Mouse (Mus musculus): ENCODE results near the gene Rnf151. TPM values are rescaled to one million over a fixed set of nuclear protein-coding genes. Genes with fewer than 3 reads are reported as not detected.

Rnf151 gene
- polyA plus RNA-seq, 1 experiment from 2014 or later: not detected

DNA sequence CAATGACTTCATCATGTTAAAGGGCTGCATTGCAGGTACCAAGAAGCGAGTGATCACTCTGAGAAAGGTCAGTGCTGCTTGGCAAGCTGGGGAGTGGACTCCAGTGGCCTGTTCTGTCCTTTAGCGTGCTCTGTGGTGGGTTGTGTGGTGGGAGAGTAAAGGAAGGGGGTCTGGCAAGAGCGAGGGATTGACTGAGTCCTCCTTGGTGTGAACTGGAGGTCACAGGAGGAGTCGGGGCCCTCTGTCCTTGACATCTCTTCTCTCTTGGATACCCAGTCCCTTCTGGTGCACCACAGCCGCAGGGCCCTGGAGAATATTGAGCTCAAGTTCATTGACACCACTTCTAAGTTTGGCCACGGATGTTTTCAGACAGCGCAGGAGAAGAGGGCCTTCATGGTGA lies 17.6 kb upstream of the Rnf151 start:
- no peaks in the 10 kb centered on the region for H3K27me3 ChIP-seq (ENCODE audit: insufficient read depth, low read length)
- peak overlapping the region; percentile 92 for H3K9ac ChIP-seq (replicated peaks)
- DNase-seq (peak; percentile 15), ATAC-seq (no peak)
- H3K4me2 ChIP-seq (ENCODE audit: low read depth, low read length): peak overlapping the region; percentile 98
- H3K27ac ChIP-seq (ENCODE audit: low read depth): peak overlapping the region; percentile 78
- H3K4me1 ChIP-seq (ENCODE audit: insufficient read depth): peaks cover 27% of the 10 kb centered on the region
- peak overlapping the region; percentile 90 for H3K4me3 ChIP-seq (ENCODE audit: low read depth, low read length)
- peaks cover 13% of the 10 kb centered on the region for H3K36me3 ChIP-seq (replicated peaks; ENCODE audit: insufficient read depth, low read length)
- WGBS (ENCODE audit: insufficient replicate concordance): 82% methylated on average over 7 of the region's 7 CpGs
- no peaks in the 10 kb centered on the region for H3K9me3 ChIP-seq (ENCODE audit: low read length)
- TF ChIP-seq CTCF (IDR thresholded peaks at IDR 0.05; ENCODE audit: low read depth) (no peak), EP300 (IDR thresholded peaks at IDR 0.05; ENCODE audit: low read depth) (no peak)

DNA sequence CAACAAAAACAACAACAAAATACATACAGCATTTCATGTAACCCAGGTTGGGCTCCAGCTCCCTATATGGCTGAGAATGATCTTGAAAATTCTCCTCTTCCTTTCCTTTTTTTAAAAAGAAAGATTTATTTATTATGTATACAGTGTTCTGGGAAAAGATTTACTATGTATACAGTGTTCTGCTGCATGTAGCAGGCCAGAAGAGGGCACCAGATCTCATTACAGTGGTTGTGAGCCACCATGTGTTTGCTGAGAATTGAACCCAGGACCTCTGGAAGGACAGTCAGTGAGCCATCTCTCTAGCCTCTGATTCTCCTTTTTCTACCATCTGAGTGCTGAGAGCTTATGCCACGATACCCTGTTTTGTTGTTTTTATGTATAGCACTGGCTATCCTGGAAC lies 16.6 kb upstream of the Rnf151 start:
- ATAC-seq (no peak), DNase-seq (no peak)
- no peak overlapping the region for H3K4me2 ChIP-seq (ENCODE audit: low read depth, low read length)
- 85% methylated on average over 1 of the region's 1 CpGs for WGBS (ENCODE audit: insufficient replicate concordance)
- H3K9me3 ChIP-seq (ENCODE audit: low read length): no peaks in the 10 kb centered on the region
- H3K9ac ChIP-seq (replicated peaks): no peak overlapping the region
- peaks cover 4% of the 10 kb centered on the region for H3K36me3 ChIP-seq (replicated peaks; ENCODE audit: insufficient read depth, low read length)
- no peak overlapping the region for H3K27ac ChIP-seq (ENCODE audit: low read depth)
- H3K4me1 ChIP-seq (ENCODE audit: insufficient read depth): peaks cover 23% of the 10 kb centered on the region
- no peak overlapping the region for H3K4me3 ChIP-seq (ENCODE audit: low read depth, low read length)
- no peaks in the 10 kb centered on the region for H3K27me3 ChIP-seq (ENCODE audit: insufficient read depth, low read length)
- no peak for TF ChIP-seq EP300 (IDR thresholded peaks at IDR 0.05; ENCODE audit: low read depth)
- TF ChIP-seq CTCF (IDR thresholded peaks at IDR 0.05; ENCODE audit: low read depth): peak; percentile 24

DNA sequence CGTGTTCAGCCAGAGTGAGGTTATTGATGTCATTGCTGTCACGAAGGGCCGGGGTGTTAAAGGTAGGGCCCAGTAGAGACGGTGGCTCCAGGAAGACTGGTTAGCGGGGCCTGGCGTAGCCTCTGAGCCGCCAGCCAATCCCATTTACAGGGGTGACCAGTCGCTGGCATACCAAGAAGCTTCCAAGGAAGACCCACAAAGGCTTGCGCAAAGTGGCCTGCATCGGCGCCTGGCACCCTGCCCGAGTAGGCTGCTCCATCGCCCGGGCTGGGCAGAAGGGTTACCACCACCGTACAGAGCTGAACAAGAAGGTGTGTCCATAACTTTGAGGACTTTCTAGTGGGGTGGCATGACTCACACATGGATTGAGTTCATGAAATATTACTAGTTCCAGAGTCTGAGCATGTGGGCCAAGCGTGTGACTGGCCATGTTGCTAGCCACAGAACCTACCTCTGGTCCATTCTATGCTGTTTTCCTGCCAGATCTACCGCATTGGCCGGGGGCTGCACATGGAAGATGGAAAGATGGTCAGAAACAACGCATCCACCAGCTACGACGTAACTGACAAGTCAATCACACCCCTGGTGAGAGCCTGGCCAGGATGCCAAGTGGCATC lies 15.7 kb upstream of the Rnf151 start:
- Histone ChIP-seq H3K9ac (replicated peaks) (no peak overlapping the region), H3K9me3 (ENCODE audit: low read length) (no peaks in the 10 kb centered on the region), H3K4me2 (ENCODE audit: low read depth, low read length) (no peak overlapping the region), H3K27ac (ENCODE audit: low read depth) (no peak overlapping the region), H3K4me3 (ENCODE audit: low read depth, low read length) (no peak overlapping the region), H3K4me1 (ENCODE audit: insufficient read depth) (peaks cover 15% of the 10 kb centered on the region), H3K27me3 (ENCODE audit: insufficient read depth, low read length) (no peaks in the 10 kb centered on the region), H3K36me3 (replicated peaks; ENCODE audit: insufficient read depth, low read length) (no peaks in the 10 kb centered on the region)
- 81% methylated on average over 21 of the region's 21 CpGs for WGBS (ENCODE audit: insufficient replicate concordance)
- no peak for TF ChIP-seq EP300 (IDR thresholded peaks at IDR 0.05; ENCODE audit: low read depth)
- no peak for TF ChIP-seq CTCF (IDR thresholded peaks at IDR 0.05; ENCODE audit: low read depth)
- no peak for DNase-seq
- no peak for ATAC-seq

- no peak overlapping the region for H3K4me3 ChIP-seq (ENCODE audit: low read depth, low read length)
- WGBS (ENCODE audit: insufficient replicate concordance): 77% methylated on average over 12 of the region's 12 CpGs
- H3K4me2 ChIP-seq (ENCODE audit: low read depth, low read length): no peak overlapping the region
- no peak overlapping the region for H3K27ac ChIP-seq (ENCODE audit: low read depth)
- no peak for TF ChIP-seq EP300 (IDR thresholded peaks at IDR 0.05; ENCODE audit: low read depth)
- no peak for TF ChIP-seq CTCF (IDR thresholded peaks at IDR 0.05; ENCODE audit: low read depth)
- H3K9me3 ChIP-seq (ENCODE audit: low read length): no peaks in the 10 kb centered on the region
- no peaks in the 10 kb centered on the region for H3K36me3 ChIP-seq (replicated peaks; ENCODE audit: insufficient read depth, low read length)
- no peak overlapping the region for H3K9ac ChIP-seq (replicated peaks)
- no peak for DNase-seq
- peaks cover 15% of the 10 kb centered on the region for H3K4me1 ChIP-seq (ENCODE audit: insufficient read depth)
- no peaks in the 10 kb centered on the region for H3K27me3 ChIP-seq (ENCODE audit: insufficient read depth, low read length)
- ATAC-seq: no peak
Measured at GRCm38 (mm10) chr17:24732233-24732935, 14.5 kb upstream of the Rnf151 start.

DNA sequence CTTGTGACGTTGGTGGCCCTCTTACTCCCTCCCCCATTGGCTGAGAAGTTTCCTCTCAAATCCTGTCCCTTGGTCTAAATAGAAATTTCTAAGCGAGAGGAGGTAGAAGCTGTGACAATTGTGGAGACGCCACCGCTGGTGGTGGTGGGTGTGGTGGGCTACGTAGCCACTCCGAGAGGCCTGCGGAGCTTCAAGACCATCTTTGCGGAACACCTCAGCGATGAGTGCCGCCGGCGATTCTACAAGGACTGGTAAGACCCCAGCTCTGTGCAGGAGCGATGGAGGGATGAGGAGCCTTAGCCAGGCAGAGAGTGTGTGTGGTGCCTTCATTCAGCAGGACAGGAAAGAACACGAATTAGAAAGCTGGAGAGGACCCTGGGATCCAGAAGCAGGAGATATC lies 12.9 kb upstream of the Rnf151 start:
- no peak overlapping the region for H3K27ac ChIP-seq (ENCODE audit: low read depth)
- no peak for DNase-seq
- H3K27me3 ChIP-seq (ENCODE audit: insufficient read depth, low read length): no peaks in the 10 kb centered on the region
- H3K4me3 ChIP-seq (ENCODE audit: low read depth, low read length): no peak overlapping the region
- H3K9me3 ChIP-seq (ENCODE audit: low read length): no peaks in the 10 kb centered on the region
- WGBS (ENCODE audit: insufficient replicate concordance): 80% methylated on average over 14 of the region's 14 CpGs
- no peak for ATAC-seq
- H3K4me2 ChIP-seq (ENCODE audit: low read depth, low read length): no peak overlapping the region
- H3K36me3 ChIP-seq (replicated peaks; ENCODE audit: insufficient read depth, low read length): no peaks in the 10 kb centered on the region
- TF ChIP-seq EP300 (IDR thresholded peaks at IDR 0.05; ENCODE audit: low read depth) (no peak), CTCF (IDR thresholded peaks at IDR 0.05; ENCODE audit: low read depth) (no peak)
- H3K4me1 ChIP-seq (ENCODE audit: insufficient read depth): peaks cover 7% of the 10 kb centered on the region
- H3K9ac ChIP-seq (replicated peaks): no peak overlapping the region

- no peak overlapping the region for H3K4me3 ChIP-seq (ENCODE audit: low read depth, low read length)
- ATAC-seq (no peak), DNase-seq (no peak)
- peaks cover 3% of the 10 kb centered on the region; the same call in 1 of the 2 replicates for H3K4me1 ChIP-seq (ENCODE audit: insufficient read depth)
- no peaks in the 10 kb centered on the region for H3K9me3 ChIP-seq (ENCODE audit: low read length)
- no peak for TF ChIP-seq CTCF (IDR thresholded peaks at IDR 0.05; ENCODE audit: low read depth)
- no peak for TF ChIP-seq EP300 (IDR thresholded peaks at IDR 0.05; ENCODE audit: low read depth)
- H3K27me3 ChIP-seq (ENCODE audit: insufficient read depth, low read length): no peaks in the 10 kb centered on the region
- no peak overlapping the region for H3K9ac ChIP-seq (replicated peaks)
- H3K36me3 ChIP-seq (replicated peaks; ENCODE audit: insufficient read depth, low read length): no peaks in the 10 kb centered on the region
- WGBS (ENCODE audit: insufficient replicate concordance): 76% methylated on average over 6 of the region's 6 CpGs
- H3K4me2 ChIP-seq (ENCODE audit: low read depth, low read length): no peak overlapping the region
- H3K27ac ChIP-seq (ENCODE audit: low read depth): no peak overlapping the region
Measured at GRCm38 (mm10) chr17:24729067-24729466, 11.2 kb upstream of the Rnf151 start.

Measured in liver, postnatal 0 days (tissue).